Mouse (Mus musculus) kidney, adult 2 months (tissue): ENCODE data around the gene Rsad2.

Experiments used
- CTCF ChIP-seq: fragments of 200-500 bp; conservative IDR thresholded peaks from 2 replicates; pipeline ENCODE4 v1.5.1; 2011; ENCODE audit warnings: low read depth, mild to moderate bottlenecking, control low read depth, low read length, moderate library complexity, mixed read lengths; ENCODE audit not compliant: insufficient read depth, insufficient read length
- POLR2A ChIP-seq: fragments of 200-500 bp; IDR thresholded peaks from one replicate; pipeline ENCODE4 v1.6.1; 2011; ENCODE audit warnings: low read depth, low read length, control low read depth

DNA sequence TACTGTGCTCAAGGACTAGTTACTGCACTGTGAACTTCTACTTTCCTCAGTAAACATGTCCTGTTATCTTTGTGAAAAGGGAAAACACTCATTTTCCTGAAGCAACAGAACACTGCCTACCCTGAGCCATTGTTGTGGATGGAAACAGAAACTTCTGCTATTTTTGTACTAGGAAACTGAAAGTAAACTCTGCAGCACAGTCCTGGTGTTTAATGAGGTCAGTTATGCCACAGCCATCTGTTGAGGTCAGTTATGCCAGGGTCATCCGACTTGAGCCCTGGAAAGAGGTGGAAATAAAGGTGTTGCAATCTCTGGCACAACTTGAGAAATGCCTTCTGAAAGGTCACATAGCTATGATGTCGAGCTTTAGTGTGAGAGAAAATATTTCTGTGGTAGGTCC, 3.8 kb upstream of the Rsad2 start:
- TF ChIP-seq CTCF, result no peak
- TF ChIP-seq POLR2A, result no peak
